Mouse (Mus musculus) intestine, postnatal 0 days (tissue): ENCODE measurements around the gene Fbxo7. TPM values are rescaled to one million over a fixed set of nuclear protein-coding genes. Genes with fewer than 3 reads are reported as not detected.
"Not testable (repeated sequence)": the region's sequence is repeated elsewhere in the genome, so short reads cannot be mapped to it uniquely, and the experiment has no call there.

ENCODE experiments used
- ATAC-seq: fragments of 200-750 bp; cut with Nextera tagmentation; 2 replicates; pipeline ENCODE4 v1.8.0; 2017; ENCODE audit warnings: mild to moderate bottlenecking, moderate TSS enrichment, moderate library complexity
- H3K27ac ChIP-seq: fragments of 300-500 bp; sonication (generic); 2 replicates; pipeline ENCODE4 v1.5.1; 2014; ENCODE audit warnings: mild to moderate bottlenecking, low read depth, low read length, moderate library complexity
- H3K27me3 ChIP-seq: fragments of 300-500 bp; sonication (generic); replicated peaks from 2 replicates; pipeline ENCODE4 v1.6.1; 2014; ENCODE audit warnings: low read length, mixed read lengths; ENCODE audit not compliant: control insufficient read depth, insufficient read depth
- H3K36me3 ChIP-seq: fragments of 300-500 bp; sonication (generic); 2 replicates; pipeline ENCODE4 v1.6.1; 2014; ENCODE audit warnings: mild to moderate bottlenecking, moderate library complexity; ENCODE audit not compliant: control insufficient read depth, insufficient read depth
- H3K4me1 ChIP-seq: fragments of 300-500 bp; sonication (generic); replicated peaks from 2 replicates; pipeline ENCODE4 v1.6.1; 2014; ENCODE audit warnings: antibody characterized with exemption, low read length, mixed read lengths; ENCODE audit not compliant: control insufficient read depth, insufficient read depth
- H3K4me2 ChIP-seq: fragments of 300-500 bp; sonication (generic); replicated peaks from 2 replicates; pipeline ENCODE4 v1.6.1; 2014; ENCODE audit warnings: low read depth, mild to moderate bottlenecking, moderate library complexity
- H3K4me3 ChIP-seq: fragments of 300-500 bp; sonication (generic); 2 replicates; pipeline ENCODE4 v1.5.1; 2014; ENCODE audit warnings: low read depth, low read length
- H3K9ac ChIP-seq: fragments of 300-500 bp; sonication (generic); 2 replicates; pipeline ENCODE4 v1.6.1; 2014; ENCODE audit warnings: mild to moderate bottlenecking, low read depth, low read length
- H3K9me3 ChIP-seq: fragments of 300-500 bp; sonication (generic); 2 replicates; pipeline ENCODE4 v1.6.1; 2016; ENCODE audit warnings: mixed run types; ENCODE audit not compliant: control insufficient read depth
- CTCF ChIP-seq: sonication (generic); IDR thresholded peaks from 2 replicates; pipeline ENCODE4 v1.5.1; 2016; ENCODE audit warnings: low read depth, mild to moderate bottlenecking, control low read depth, antibody characterized with exemption, moderate library complexity
- WGBS: fragments of 180-500 bp; shearing (Covaris S2); extraction: QIAGEN DNeasy Blood & Tissue Kit; methylation state at CpG from one replicate; pipeline ENCODE4 v1.1.7; 2014; 5-methylcytosine and 5-hydroxymethylcytosine counted together
- polyA plus RNA-seq: library from polyadenylated mRNA; unstranded; fragments of >200 nt; fragmentation: Nextera tagmentation; extraction: Ambion mirVana; gene quantifications from 2 replicates; pipeline ENCODE4 v1.2.1, GENCODE M21; 2015

The Fbxo7 gene
- polyA plus RNA-seq, 1 experiment from 2014 or later = 28.6 TPM

DNA sequence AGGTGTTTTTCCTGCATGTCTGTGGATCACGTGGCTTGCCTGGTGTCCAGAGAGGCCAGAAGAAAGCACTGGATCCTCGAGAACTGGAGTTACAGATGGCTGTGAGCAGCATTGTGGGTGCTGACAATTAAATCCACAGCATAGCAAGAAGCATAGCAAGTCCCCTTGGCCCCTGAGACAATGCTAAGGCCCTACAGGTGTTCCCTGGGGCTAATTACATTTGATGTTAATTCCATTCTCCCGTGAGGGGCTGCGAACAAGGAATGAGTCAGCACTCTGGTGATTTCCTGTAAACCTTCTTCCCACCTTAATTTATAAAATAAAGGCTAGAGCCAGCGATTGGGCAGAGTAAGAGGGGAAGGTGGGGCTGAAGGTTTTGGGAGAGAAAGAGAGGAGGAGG is 3.0 kb upstream of the Fbxo7 start:
- no peak for TF ChIP-seq CTCF
- H3K9ac ChIP-seq = no peak overlapping the region
- no peaks in the 10 kb centered on the region for H3K27me3 ChIP-seq
- H3K4me3 ChIP-seq = no peak overlapping the region
- H3K4me1 ChIP-seq = no peaks in the 10 kb centered on the region
- H3K27ac ChIP-seq = no peak overlapping the region
- no peak for ATAC-seq
- no peaks in the 10 kb centered on the region for H3K9me3 ChIP-seq
- H3K4me2 ChIP-seq = no peak overlapping the region
- H3K36me3 ChIP-seq = no peaks in the 10 kb centered on the region
- 49% methylated on average over 5 of the region's 5 CpGs for WGBS

DNA sequence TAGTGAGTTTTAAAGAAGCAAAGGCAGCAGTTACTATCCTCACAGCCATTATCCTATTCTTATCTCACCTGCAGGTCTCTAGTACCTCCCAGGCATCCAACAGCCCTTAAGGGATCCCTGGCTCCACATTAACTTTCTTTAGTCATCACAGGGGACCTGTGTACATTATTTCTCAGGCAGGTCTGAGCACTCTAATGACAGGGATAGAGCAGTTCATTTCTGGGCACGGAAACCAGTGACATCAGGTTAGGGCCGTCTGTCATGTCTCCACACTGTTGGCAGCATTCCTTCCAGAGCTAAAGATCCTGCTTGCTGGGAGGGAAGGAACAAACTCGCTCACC is 394 bp upstream of the Fbxo7 start:
- no peaks in the 10 kb centered on the region for H3K27me3 ChIP-seq
- H3K9me3 ChIP-seq = no peaks in the 10 kb centered on the region
- peak overlapping the region; percentile 88; the same call in 1 of the 2 replicates for H3K9ac ChIP-seq
- ATAC-seq = peak; percentile 44
- H3K4me3 ChIP-seq = peak overlapping the region; percentile 87
- no peaks in the 10 kb centered on the region for H3K4me1 ChIP-seq
- H3K36me3 ChIP-seq = 0 out of 2 replicates have a peak, but pooled peaks cover 3% of the 10 kb centered on the region
- 0% methylated on average over 3 of the region's 3 CpGs for WGBS
- peak overlapping the region; percentile 51 for H3K4me2 ChIP-seq
- H3K27ac ChIP-seq = no peak overlapping the region
- TF ChIP-seq CTCF = no peak

DNA sequence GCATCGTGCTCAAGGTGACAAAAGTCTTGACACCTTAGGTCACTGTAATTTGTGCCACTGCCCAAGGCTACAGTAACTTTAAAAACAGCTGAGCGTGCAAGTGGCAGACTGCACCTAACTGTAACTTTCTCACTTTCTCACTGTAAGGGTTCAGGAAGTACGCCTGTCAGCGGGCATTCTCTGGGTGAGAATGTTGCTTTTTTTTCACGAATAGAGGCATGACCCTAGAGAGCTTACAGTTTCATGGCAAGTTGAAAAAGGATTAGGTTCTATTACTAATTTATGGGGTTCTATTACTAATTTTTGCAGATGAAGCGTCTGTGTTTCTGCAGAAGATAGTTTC is 673 bp downstream of the Fbxo7 start:
- Histone ChIP-seq H3K4me3 (peak overlapping the region; percentile 87), H3K27ac (peak overlapping the region; percentile 96), H3K27me3 (no peaks in the 10 kb centered on the region), H3K4me2 (peak overlapping the region; percentile 68), H3K9ac (peak overlapping the region; percentile 88), H3K9me3 (no peaks in the 10 kb centered on the region), H3K36me3 (0 out of 2 replicates have a peak, but pooled peaks cover 3% of the 10 kb centered on the region), H3K4me1 (no peaks in the 10 kb centered on the region)
- TF ChIP-seq CTCF = no peak
- 3% methylated on average over 6 of the region's 6 CpGs for WGBS
- peak; percentile 9; the same call in 1 of the 2 replicates for ATAC-seq

DNA sequence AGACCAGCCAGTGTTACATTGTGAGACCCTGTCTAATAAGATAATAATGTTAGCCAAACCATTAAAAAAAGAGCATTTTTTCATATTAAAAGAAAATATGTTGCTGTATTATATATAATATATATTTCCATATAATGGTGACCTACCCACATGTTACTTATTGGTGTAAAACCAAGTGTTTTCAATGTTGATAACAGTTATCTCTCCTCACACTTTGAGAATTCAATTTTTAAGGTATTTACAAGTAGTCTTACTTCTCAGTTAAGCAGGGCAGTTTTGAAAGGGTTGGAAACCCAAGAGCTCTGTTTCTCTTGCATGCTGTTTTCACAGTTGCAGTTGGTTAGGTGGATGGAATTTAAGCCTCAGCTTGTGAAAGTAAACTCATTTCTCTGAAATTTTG is 1.4 kb downstream of the Fbxo7 start:
- TF ChIP-seq CTCF = no peak
- H3K9ac ChIP-seq = no peak overlapping the region
- no peaks in the 10 kb centered on the region for H3K4me1 ChIP-seq
- H3K4me2 ChIP-seq = peak overlapping the region; percentile 68
- H3K4me3 ChIP-seq = peak overlapping the region; percentile 87
- H3K27ac ChIP-seq = no peak overlapping the region
- H3K27me3 ChIP-seq = no peaks in the 10 kb centered on the region
- H3K36me3 ChIP-seq = 0 out of 2 replicates have a peak, but pooled peaks cover 3% of the 10 kb centered on the region
- H3K9me3 ChIP-seq = no peaks in the 10 kb centered on the region
- ATAC-seq = no peak

DNA sequence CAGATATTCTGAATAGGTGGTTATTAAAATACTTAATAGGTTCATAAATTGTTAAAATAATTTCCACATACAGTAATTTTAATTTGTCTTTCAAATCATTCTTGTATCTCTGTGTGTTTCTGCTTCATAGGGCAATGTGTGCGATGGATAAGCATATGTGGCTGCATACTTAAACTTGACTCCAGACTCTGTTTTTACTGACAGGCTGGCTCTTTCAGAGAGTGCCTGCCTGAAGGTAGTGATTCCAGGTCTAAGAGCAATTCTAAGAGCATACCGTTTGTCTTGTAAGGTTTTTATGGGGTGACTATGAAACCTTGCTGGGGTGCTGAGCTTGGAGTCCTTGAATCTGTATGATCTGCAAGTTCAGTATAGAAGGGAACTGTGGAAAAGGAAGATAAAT is 4.1 kb downstream of the Fbxo7 start:
- Histone ChIP-seq H3K4me2 (no peak overlapping the region), H3K27me3 (no peaks in the 10 kb centered on the region)
- ATAC-seq = no peak

DNA sequence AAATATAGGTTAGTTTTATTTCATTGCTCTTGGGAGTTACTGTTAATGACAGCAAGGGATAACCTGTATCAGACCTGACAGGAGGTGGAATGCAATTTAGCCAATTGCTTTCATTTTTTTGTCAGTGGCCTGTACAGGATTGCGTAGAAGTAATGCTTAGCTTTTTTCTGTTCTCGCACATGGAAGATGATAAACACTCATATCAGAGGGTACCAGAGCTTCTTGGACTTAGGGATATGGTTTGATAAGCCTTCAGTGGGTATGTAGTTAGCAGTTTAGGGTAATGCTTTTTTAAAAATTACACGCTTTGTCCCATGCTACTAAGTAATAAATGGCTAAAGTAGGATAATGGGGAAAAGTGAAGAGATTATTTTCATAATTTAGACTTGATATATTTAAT is 4.6 kb downstream of the Fbxo7 start:
- H3K4me3 ChIP-seq = no peak overlapping the region
- TF ChIP-seq CTCF = no peak
- ATAC-seq = no peak
- H3K4me2 ChIP-seq = no peak overlapping the region
- H3K27me3 ChIP-seq = no peaks in the 10 kb centered on the region
- peaks cover 13% of the 10 kb centered on the region for H3K36me3 ChIP-seq
- no peak overlapping the region for H3K27ac ChIP-seq
- H3K9me3 ChIP-seq = no peaks in the 10 kb centered on the region
- H3K9ac ChIP-seq = no peak overlapping the region
- H3K4me1 ChIP-seq = no peaks in the 10 kb centered on the region
- 85% methylated on average over 3 of the region's 3 CpGs for WGBS

More for the DNA sequence above, 4.1 kb downstream of the Fbxo7 start:
- H3K4me1 ChIP-seq = no peaks in the 10 kb centered on the region
- no peak overlapping the region for H3K4me3 ChIP-seq
- H3K27ac ChIP-seq = no peak overlapping the region
- no peak overlapping the region for H3K9ac ChIP-seq
- 85% methylated on average over 2 of the region's 2 CpGs for WGBS
- peaks cover 11% of the 10 kb centered on the region for H3K36me3 ChIP-seq
- no peaks in the 10 kb centered on the region for H3K9me3 ChIP-seq
- no peak for TF ChIP-seq CTCF

DNA sequence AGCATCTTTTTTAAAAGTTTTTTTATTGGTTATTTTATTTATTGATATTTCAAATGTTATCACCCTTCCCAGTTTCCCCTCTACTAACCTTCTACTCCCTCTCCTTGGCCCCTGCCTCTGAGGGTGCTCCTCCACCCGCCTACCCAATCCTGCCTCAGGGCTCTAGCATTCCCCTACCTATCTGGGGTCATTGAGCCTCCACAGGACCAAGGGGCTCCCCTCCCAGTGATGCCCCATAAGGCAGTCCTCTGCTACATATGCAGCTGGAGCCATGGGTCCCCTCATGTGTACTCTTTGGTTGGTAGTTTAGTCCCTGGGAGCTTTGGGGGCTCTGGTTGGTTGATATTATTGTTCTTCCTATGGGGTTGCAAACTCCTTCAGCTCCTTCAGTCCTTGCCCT is 5.0 kb downstream of the Fbxo7 start:
- H3K27ac ChIP-seq, H3K27me3 ChIP-seq, H3K4me1 ChIP-seq, H3K9me3 ChIP-seq, ATAC-seq, H3K4me2 ChIP-seq, H3K9ac ChIP-seq, H3K4me3 ChIP-seq: not testable (repeated sequence)
- WGBS = 89% methylated on average over 1 of the region's 1 CpGs
- H3K36me3 ChIP-seq = peaks cover 17% of the 10 kb centered on the region
